Mouse (Mus musculus) bone marrow, adult 2 months (tissue): ENCODE measurements around the gene Egln2.

Experiments used
- CTCF ChIP-seq: fragments of 200-500 bp; IDR thresholded peaks from 2 replicates; pipeline ENCODE4 v1.5.1; 2011; ENCODE audit warnings: low read length, control low read depth; ENCODE audit not compliant: control insufficient read depth, insufficient read depth
- POLR2A ChIP-seq: fragments of 200-500 bp; IDR thresholded peaks from 2 replicates; pipeline ENCODE4 v1.6.1; 2011; ENCODE audit warnings: low read depth, mild to moderate bottlenecking, control low read depth, low read length, borderline replicate concordance; ENCODE audit not compliant: control insufficient read depth

- TF ChIP-seq CTCF (no peak), POLR2A (no peak)
These were observed 983 bp upstream of the Egln2 start for GRCm38 (mm10) chr7:27167475-27168094.
